Mouse (Mus musculus) brain, adult 2 months (tissue): Measurements from ENCODE around the gene Lyrm1.

ENCODE experiments used
- DNase-seq: peaks from one replicate; pipeline ENCODE4 v3.0.0; 2011; ENCODE audit warnings: low read depth, low spot score

Gene Lyrm1

DNA sequence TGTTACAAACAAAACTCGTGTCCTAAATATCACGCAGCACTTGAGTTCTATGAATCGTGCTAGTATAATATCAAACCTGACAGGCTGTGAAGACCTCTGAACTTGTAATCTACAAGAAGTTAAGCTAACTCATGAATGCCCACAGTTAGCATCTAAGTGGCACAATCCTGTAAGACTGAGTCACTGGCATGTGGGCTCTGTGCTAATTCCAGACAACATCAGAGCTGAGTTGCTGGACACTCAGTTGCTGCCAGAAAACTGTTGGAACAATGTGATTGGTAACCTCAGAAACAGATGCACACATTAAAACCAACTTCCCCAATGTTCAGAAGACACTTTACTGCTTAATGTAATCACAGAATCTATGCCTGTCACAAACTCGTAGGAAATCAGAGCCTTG, 7.8 kb upstream of the Lyrm1 start:
- peak; percentile 11 for DNase-seq

DNA sequence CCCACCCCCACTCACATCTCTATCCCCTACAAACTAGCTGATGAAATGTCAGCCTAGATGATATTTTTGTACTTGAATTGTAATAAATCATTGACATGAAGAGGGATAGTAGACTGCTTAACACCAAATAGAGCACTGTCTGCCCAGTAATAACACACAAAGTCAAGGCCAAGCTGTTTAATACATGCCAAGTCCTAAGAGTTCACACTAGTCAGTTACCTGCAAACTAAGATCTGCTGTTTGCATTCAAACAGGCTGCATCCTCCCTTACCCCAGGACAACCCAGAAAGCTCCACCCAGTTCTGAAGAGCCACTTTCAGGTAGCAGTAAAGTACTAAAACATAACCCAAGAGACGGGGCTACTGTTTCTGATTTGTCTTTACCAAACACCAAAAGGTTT, 3.5 kb upstream of the Lyrm1 start:
- no peak for DNase-seq

DNA sequence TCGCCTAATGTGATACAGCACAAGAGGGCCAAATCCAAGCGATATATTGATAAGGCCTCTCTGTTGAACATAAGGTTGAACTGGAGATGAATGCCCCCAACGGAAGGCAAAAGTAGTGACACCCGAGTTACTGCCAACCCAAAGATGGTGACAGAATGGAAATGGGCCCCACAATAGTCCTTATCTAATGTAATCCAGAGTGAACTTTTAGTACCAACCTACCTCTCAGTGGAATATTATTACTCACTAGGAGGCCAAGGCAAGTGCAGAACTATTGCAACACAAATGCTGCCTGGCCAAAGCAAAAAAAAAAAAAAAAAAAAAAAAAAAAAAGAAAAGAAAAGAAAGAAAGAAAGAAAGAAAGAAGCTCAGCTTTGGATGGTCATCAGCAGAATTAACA, 2.9 kb upstream of the Lyrm1 start:
- DNase-seq, result no peak

DNA sequence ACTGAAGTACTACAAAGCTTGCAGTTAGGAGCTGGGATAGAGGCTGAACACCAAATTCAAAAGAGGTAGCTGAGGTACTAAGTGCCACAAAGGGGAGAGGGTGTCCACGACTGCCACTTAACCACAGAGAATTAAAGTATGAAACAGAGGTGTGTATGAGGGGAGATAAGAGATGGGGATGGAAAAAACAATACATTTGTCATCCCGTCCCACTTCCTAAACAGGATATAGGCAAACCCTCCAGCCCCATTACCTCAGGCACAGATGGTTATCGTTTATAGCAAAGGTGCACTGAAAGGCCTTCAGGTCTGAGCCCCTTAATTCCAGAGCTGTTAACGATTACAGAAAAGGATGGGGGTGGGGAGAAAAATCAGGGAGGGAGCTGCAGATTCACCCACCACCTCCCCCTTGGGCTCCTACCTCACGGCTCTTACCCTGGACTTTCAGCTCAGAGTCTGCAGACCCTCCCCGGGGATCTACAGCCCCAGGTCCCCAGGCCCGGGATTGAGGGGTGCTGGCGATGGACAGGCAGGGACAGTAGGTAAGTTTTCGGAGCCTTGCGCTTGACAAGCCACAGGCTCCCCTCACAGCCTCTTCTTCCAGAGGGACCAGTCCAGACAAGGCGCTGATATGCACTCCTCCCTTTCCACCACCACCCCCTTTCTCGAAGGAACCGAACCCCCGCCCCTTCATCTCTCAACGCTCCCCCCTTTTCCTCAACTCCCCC, 680 bp upstream of the Lyrm1 start:
- DNase-seq, result no peak

DNA sequence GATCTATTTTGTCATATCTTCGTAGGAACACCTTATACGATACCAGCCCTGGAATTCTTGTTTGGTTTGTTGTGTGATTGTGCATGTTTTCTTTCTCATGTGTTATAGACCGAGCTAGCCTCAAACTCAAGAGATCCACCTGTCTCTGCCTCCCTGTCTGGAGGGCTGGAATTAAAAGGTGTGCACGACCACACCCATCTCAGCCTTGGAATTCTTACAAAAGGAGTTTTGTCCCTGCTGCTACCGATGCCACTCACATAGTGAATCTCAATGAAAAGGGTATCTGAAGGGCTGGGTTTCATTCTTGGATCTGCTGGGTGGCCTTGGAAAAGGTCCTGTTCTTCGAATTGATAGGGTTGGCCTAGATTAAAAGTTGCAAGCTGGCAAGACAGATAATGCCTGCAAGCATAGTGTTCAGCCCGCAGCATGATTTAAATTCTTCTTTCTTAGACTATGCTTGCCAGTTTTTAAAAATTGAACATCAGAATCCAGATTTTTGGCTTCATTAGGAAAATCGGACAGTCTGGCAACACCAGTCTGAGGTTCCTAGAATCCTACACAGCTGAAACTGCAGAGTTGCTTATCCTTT, 2.0 kb downstream of the Lyrm1 start:
- DNase-seq, result no peak

DNA sequence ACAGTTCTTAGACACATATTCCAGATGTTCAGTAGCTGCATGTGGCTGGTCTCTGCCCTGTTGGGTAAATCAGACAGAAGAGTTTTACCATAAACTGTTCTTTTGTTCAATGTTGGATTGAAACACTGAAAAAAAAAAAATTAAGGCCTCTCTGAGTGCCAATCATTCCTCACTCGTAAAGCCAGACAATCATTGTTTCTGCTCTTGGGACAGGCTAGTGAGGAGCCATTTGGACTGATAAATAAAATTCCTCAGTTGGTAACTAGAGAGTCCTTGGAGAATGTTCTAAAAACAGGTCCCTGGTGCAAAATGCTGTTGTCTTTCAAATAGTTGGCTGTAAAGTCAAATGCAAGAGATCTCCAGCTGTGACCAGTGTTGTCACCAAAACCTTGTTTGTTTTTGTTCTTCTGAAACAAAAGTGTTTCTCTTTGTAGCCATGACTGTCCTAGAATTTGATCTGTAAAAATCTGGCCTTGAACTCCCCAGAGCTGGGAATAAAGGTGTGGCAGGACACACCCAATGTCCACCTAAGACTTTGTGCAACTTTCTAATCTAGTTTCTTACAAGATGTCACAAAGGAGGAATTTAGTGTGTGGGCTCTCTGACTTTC, 2.7 kb downstream of the Lyrm1 start:
- no peak for DNase-seq

DNA sequence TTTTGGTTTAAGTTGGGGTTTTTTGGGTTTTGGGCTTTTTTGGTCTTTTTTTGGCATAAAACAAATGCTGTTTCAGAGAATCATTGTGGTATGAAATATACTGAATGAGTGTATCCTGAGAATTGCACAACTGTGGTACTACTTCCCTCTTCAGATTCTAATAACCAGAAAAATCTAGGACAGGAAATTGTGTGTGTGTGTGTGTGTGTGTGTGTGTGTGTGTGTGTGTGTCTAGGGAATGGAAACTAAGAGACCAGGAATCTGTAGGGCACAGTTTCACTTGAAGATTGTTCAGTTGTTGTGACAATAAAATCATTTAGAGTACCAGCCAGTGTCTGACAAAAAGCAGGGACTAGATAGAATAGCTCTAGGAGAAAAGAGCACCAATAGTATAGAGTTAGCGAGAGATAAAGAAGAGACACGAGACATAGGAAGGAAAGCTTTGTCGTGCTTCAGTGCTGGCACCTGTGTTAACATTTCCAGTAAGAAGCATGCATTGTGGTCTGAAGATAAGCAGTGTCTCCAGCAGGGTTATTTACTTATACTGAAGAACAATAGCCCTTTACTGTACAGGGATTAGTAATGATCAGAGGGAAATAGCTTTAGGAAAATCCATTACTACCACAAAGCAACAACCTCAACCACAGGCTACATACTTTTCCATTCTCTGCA, 3.9 kb downstream of the Lyrm1 start:
- DNase-seq, result no peak

DNA sequence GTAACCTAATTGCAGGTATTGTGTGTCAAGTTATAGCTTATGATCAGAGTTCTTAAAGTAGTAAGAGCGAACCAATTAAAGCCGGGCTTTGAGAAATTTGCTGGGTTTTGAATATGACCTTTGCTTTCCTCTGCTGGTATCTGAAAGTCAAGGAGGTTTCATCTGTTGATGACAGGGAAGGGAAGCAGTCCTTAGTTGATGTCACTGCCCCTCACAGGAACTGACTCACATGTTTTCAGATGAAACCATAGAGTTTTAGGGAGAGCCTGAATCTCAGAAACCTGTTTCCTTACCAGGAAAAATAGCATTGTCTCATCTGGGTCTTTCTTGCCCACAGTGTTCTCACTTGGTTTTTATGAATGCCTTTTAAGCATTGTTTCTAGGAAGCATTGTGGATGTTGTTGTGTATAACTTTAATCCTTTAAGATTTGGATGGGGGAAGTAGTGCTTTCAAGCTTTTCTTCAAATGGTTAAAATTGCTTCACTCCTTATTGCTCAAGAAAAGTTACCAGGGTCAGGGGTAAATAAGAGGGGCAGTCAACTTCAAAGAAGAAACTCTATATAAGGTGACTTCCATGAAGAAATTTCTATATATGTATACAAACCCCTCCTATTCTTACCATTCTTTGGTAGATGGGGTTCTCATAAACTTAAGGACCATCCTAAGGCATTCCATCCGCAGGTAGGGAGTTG, 11.0 kb downstream of the Lyrm1 start:
- DNase-seq, result no peak

DNA sequence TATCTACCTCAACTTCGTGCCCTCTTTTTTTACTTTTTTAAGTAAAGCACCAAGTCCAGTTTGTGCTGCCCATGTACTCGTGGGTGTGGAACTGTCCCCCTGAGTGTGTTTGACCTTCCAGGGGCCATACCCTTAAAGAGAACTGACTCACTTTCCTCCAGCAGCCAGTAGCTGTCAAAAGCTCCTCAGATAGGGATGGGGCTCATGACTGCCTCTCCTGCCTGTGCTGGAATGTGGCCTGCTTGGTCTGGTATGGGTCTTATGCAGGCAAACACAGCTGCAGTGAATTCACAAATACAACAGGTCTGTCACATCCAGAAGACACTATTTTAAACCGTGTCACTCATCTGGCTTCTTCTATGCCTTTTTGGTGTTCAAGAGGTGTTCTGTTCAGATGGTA, 16.1 kb downstream of the Lyrm1 start:
- DNase-seq, result no peak

DNA sequence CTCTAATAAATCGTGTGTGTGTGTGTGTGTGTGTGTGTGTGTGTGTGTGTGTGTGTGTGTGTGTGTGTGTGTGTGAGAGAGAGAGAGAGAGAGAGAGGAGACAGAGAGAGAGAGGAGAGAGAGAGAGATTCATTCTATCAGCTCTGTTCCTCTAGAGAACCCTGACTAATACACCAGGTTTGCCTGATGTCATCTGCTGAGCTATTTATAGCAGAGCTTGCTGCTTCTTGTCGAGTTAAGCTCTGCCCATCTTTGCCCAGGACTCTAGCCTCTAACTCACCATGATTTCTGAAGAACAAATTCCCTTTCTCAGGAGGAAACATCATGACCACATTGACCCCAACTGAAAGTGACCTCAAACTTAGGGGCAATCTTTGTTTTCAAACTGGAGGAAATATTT, 24.8 kb downstream of the Lyrm1 start:
- DNase-seq, result peak; percentile 75

DNA sequence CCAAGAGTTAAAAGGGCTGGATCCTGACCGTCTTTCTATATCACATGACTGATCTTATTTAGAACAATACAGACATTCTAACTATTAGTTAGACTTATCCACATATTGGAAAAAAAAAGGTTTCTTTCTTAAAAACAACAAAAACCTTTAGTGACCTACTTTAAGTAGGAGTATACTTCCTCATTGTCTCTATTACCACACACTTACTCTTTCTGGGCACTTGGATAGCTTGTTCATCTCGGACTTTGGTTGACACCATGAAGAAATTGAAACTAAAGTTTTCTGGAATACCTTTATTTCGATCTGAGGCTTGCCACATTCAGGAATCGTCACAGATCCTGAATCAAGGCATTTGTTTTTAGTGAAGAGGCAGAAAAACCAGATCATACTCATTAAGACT, 25.4 kb downstream of the Lyrm1 start:
- DNase-seq, result no peak

DNA sequence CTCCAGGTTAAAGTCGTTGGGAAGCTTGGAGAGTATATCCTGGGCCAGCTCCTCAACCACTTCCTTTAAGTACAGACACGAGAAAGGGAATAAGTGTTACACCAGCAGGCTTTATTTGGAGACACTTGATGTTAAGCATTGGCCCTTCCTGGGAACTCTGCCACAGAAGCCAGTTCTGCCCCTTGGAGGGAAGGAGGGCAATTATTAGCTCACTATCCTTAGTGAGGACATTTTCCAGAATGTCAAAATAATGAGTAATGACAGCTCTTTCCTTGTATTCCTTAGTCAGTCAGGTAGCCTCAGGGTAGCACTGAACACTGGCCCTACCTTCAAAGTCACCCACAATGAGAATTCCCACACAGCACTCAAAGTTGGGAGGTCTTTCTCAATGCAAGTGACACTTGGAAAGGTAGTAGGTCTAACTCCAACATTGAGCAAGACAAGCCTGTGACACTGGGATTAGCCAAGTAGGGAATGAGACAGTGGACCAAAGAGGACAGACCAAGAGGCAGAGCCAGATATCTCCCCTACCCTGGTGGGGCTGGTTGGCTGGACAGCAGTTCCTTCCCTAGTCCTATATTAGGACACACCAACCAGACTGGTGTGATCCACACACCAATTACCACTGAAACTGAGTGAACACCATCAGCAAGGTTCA, 33.3 kb downstream of the Lyrm1 start:
- DNase-seq, result no peak

DNA sequence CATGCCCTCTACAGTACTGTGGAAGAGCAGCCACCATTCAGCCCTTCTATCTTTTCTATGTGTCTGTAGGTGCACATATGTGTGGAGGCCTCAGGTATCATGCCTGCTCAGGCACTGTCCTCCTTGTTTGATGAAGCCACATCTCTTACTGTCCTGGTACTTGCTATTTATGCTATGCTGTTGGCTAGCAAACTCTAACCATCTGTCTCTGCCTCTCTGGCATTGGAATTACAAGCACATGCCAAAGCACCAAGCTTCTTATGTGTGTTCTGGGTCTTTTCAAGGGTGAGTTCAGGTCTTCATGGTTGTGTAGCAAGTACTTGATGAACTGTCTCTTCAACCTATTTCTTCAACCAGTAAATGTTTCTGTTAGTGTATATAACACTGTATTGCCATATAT, 40.7 kb downstream of the Lyrm1 start:
- DNase-seq, result no peak

DNA sequence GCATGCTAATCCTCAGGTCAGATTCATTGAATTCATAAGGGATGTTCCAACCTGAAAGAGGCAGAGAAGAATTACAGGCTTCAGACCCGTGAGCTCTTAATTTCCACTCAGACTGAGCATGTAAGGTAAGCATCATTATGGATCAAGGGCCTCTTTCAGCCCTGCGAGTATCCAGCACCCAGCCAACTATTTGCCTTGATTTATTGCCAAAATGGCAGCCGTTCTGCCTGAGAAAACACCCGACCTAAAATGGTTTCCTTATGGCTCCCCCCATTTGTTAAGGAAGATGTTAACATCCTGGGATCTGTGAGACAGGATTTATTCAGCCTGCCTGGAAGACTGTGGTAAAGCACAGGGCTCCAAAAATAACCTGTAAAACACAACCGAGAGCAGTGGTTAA, 41.4 kb downstream of the Lyrm1 start:
- DNase-seq, result no peak

DNA sequence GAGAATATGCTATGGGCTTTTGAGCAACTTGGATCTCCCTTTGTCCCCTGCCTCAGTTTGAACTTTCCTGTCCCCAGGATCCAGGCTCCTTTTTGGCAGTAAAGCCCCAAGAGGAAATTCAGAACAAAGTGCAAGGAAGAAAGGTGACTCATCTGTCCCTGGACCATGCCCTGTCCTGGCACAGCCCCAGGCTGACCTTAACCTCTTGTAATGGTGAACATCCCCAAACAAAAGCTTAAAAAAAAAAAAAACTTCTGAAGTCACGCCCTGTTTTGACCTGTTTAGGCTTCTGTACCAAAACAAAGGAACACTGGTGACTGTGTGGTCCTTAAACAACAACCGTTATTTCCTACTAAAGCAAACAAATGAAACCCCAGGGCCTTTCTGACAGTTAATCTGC, 45.9 kb downstream of the Lyrm1 start:
- no peak for DNase-seq

DNA sequence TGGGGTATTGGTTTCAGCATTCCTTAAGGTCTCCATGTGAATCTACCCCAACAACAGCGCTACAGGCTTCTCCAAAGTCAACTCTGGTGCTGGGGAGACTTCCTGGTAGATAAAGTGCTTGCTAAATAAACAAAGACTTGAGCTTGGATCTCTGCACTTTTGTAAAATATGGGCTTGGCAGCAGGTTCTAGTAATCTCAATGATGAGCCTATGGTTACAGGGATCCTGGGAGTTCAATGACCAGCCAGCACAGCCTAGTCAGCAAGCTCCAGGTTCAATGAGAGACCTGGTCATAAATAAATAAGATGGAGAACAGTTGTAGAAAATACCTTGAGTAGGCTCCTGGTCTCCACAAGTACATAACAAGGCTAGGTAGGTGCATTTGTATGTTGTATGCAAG, 58.4 kb downstream of the Lyrm1 start:
- no peak for DNase-seq

DNA sequence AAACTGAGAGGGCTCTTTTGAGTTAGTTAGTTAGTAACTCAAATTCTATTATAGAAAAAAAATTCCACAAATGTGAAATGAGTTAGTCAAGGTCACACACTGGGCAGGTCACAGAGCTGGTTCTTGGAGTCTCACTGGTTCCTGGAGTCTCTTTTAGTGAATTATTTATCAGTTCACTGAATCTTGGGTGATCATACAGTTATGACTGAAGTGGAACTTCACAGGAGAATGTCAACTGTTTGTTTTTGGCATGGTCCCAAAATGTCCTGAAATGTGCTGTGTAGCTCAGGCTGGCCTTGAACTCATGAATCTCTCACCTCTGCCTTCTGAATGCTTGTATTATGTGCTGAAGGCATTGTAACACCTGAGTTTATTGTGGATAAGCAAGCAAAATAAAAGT, 61.8 kb downstream of the Lyrm1 start:
- no peak for DNase-seq

DNA sequence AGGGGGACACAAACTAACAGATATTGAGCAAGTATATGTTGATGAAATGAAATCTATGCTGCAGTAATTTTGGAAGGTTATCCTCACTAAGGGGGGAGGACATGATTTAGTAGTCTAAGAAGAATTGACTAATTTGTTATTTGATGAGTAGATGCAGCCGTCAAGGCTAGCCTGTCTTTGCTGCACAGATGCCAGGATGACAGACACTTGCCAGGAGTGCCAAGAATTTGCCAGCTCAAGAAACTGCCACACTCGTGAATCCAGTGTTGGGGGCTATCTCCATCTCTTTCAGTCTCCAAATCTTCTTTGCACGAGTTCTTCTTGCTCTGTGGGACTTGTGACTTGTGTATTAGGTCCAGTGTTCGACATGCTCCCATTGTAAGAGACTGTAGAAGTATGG, 63.4 kb downstream of the Lyrm1 start:
- no peak for DNase-seq

DNA sequence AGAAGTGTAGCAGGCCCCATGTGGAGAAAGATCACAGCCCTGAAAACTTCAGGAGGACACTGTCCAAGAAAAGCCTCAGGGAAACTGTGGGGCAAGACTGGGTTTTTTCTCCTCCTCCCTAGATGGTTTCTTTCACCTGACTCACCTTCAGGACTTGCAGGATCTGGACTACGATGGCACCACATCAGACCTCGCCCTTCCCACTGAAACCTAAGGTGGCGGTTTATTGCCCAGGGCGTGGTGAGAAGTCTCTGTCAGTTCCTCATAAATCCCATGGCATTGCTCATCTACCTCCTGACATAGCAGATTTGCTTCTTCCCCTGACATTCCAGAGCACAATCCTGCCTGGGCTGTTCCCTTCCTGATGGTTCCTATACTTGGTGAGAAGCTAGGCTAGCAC, 63.8 kb downstream of the Lyrm1 start:
- DNase-seq, result no peak

DNA sequence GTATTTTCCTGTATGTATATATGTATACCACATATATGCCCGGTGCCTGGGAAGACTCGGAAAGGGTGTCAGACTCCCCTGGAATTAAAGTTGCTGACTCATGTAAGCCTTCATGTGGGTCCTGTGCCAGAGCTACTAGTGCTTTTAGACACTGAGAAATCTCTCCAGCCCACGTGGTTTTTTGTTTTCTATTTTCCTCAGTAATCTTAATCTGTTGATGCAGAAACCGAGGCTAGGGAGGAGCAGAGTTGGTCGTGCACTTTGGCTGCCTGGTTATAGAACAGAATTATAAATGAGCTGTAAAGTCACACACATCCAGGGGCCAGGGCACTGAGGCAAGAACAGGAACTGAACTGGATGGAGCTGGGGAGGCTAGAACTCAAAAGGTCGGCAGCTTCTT, 64.3 kb downstream of the Lyrm1 start:
- DNase-seq, result no peak

DNA sequence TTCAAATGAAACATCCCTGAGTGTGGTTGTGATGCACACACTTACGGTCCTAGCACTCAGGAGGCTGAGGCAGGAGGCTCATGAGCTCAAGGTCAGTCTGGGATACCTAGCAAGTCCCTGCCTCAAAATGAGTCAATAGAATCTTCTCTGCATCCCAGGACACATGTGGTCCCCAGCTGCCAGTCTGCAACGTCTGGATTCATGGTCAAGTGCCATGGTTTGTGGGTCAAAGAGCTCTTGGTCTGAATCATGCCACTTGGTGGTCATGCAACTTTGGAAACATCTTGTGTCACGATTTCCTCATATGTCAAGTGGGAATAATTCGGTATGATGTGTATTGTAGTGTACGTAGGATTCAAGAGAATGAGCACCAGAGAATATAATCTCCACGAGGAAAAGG, 64.9 kb downstream of the Lyrm1 start:
- no peak for DNase-seq

DNA sequence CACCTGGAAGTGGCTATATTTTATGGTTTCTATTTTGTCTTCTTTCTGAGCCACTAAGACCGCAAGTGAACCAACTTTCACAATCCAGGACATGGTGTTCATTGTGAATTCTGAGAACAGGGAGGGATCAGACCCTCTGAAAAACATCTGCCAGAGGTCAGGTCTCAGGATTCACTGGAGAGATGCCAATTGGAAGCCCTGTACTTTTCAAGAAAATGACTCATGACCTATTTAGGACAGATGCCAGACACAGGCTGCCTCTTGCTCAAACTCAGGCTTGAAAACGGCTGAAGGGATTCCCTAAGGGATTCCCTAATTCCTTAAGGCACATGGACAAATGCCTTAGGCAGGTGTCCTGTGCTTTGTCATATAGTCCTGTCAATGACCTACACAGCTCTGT, 65.4 kb downstream of the Lyrm1 start:
- DNase-seq, result no peak
